Mouse (Mus musculus): ENCODE measurements around the gene Gm5741.
"Not testable (repeated sequence)": the region's sequence is repeated elsewhere in the genome, so short reads cannot be mapped to it uniquely, and the experiment has no call there.

The Gm5741 gene

DNA sequence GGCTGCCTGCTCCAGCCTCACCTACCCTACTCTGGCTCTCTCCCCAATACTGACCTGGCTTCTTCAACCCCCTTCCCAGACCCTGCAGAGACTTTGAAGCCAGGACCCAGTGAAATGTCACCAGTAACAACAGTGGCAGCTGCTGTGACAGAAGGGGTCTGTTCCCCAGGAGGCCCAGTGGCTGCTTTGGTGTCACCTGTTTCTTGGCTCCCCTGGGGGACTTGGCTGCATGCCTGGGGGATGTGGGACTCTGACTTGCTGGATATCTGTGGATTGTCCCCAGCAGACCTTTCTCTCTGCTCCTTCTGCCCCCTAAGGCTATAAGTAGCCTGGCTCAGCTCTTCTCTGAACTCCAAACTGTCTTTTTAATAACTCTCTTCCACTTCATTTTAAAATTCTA is at the start of gene Gm5741:
Gene Gm5741, minus strand, starts transcription at position 1 of the 400 bp plus-strand sequence.
- no peak for DNase-seq

DNA sequence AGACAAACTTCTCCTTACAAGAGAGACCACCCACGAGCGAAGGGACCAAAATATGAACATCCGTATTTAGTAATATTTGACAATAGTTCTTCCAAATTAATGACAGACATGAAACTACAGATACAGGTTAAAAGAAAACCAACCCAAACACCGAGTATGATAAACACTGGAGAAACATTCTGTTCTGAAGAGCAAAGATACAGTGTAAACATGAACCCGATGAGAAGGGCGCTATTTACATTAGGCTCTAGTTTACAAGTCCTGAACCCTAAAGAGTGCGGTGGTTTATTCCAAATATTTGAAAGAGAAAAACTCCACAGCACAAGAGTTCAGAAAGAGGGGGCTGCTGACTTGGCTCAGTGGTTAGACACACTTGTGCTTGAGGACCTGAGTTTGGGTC is 49.2 kb upstream of the Gm5741 start:
- DNase-seq: no peak

- no peak for DNase-seq
Measured at GRCm38 (mm10) chr8:85115501-85115900, 47.7 kb upstream of the Gm5741 start.

GRCm38 (mm10) chr8:85113241-85113640 is 45.5 kb upstream of the Gm5741 start:
- no peak for DNase-seq

- no peak for DNase-seq
Measured at GRCm38 (mm10) chr8:85100076-85100665, 32.4 kb upstream of the Gm5741 start.

- no peak for DNase-seq
Measured at GRCm38 (mm10) chr8:85096850-85097249, 29.1 kb upstream of the Gm5741 start.

DNA sequence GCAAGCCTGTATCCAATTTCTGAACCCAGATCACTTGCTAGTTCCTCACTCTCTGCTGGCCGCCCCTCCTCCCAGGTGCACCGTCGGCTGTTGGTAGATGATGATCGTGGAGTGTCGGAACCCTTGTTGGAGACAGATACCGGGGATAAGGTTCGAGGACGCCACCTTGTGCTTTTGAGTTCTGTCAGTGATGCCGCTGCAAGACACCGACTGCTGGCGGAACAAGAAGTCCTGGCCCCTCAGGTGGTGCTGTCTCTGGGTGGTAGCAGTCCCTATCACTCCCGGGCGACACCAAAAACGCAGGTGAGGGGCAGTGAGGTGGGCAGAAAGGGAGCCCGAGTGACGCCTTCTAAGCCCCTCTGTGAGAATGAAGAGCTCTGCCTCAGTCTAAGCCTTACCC is 28.4 kb upstream of the Gm5741 start:
- no peak for DNase-seq

DNA sequence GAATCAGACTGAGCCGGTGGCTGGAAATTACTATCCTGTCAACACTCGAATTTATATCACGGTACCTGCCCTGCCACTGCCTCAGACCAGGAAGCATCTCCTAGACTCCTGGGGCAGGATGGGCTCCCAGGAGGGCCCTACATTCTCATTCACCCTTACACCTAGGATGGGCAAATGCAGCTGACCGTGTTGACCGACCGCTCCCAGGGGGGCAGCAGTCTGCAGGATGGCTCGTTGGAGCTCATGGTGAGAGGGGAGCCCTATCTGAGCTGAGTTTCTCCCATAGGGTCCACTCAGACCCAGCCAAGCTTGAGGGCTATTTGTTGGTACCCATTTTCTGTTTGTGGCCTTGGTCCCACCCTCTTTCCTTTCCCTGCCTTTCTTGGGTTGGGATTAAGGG is 27.8 kb upstream of the Gm5741 start:
- DNase-seq: no peak

GRCm38 (mm10) chr8:85095051-85095450 is 27.3 kb upstream of the Gm5741 start:
- no peak for DNase-seq

- no peak for DNase-seq
Measured at GRCm38 (mm10) chr8:85091526-85092090, 23.8 kb upstream of the Gm5741 start.

- DNase-seq: no peak
Measured at GRCm38 (mm10) chr8:85090856-85091255, 23.1 kb upstream of the Gm5741 start.

- no peak for DNase-seq
Measured at GRCm38 (mm10) chr8:85088771-85089170, 21.0 kb upstream of the Gm5741 start.

- DNase-seq: no peak
Measured at GRCm38 (mm10) chr8:85086238-85086637, 18.5 kb upstream of the Gm5741 start.

GRCm38 (mm10) chr8:85084633-85085032 is 16.9 kb upstream of the Gm5741 start:
- no peak for DNase-seq

- DNase-seq: peak; percentile 84 to 94
Measured at GRCm38 (mm10) chr8:85083108-85083813, 15.5 kb upstream of the Gm5741 start, which contains the start of gene Man2b1. Man2b1 (plus strand) TSS chr8:85083270.

- DNase-seq: not testable (repeated sequence)
Measured at GRCm38 (mm10) chr8:85082169-85082568, 14.4 kb upstream of the Gm5741 start.

DNA sequence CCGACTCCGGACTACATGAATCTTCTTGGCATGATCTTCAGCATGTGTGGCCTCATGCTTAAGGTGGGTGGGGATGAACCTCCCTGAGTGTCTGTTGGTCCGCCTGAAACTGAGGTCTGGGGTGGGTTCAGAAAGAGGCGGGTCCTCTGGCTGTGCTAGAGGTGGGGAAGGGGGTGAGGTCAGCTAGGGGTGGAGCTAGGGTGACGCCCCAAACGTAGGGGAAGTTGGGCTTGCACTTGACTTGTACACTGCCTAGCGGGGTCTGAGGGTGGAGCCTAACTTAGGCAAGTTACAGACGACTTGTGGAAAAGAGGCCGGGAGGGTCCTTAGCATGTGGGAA is 13.4 kb upstream of the Gm5741 start, which contains the start of gene Wdr83:
Gene Wdr83, minus strand, starts transcription at position 91 of the 340 bp plus-strand sequence.
- no peak for DNase-seq

DNA sequence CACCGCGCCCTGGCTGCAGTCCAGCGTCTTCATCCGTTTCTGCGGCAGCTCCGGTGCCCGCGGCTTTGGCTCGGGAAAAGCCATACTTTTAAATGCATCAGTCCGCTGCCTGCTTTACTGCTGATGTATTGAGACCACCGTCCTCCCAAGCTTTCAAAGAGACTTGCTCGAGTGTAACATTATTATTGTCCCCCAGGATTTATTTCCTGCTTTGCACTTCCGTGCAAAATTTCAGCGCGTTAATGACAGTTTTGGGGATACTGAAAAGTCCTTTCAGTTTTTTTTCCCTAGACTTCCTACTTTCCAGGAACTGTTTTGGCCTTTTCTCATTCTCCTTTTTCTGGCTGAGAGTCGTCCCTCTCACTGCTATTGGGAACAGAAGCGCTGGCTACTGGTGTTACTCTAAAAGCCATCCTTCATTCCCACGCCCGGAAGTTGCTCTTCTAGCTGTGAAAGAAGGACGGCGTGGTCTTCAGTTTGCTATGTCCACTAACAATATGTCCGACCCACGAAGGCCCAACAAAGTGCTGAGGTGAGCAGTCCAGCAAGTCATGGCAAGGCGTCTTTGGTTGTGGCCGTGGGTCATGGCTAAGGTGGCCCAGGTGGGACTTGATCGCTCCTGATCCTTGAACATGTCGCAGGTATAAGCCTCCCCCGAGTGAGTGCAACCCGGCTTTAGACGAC is 12.9 kb upstream of the Gm5741 start, which contains the start of gene Wdr83os:
Gene Wdr83os, plus strand, starts transcription at position 209 of the 684 bp plus-strand sequence.
- peak; percentile 55 to 69 for DNase-seq

- DNase-seq: no peak
Measured at GRCm38 (mm10) chr8:85080214-85080531, 12.4 kb upstream of the Gm5741 start.

DNA sequence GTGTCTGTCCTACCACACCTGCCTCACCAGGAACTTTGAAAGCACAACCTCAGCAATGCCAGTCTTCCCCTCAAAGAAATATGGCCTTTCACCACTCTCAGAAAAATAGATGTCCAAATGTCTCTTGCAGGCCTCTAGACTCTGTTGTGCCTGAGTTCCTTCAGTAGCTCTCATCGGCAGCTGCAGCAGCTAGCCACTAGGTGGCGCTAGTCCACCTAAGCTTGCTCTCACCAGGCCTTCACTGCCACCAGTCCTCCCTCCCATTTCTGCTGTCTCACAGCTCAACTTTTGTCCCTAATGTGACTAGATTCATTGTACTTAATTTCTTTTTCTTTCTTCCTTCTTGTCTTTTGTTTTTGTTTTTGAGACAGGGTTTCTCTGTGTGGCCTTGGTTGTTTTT is 9.2 kb upstream of the Gm5741 start:
- DNase-seq: peak; percentile 80 to 85

GRCm38 (mm10) chr8:85076001-85076400 is 8.2 kb upstream of the Gm5741 start:
- DNase-seq: peak; percentile 56 to 58

- DNase-seq: no peak
Measured at GRCm38 (mm10) chr8:85074617-85075016, 6.8 kb upstream of the Gm5741 start.

- DNase-seq: no peak
Measured at GRCm38 (mm10) chr8:85074167-85074566, 6.4 kb upstream of the Gm5741 start.
